Mouse (Mus musculus): Measurements from ENCODE around the gene Arhgef38. TPM values are rescaled to one million over a fixed set of nuclear protein-coding genes. Genes with fewer than 3 reads are reported as not detected.

The Arhgef38 gene
- polyA plus RNA-seq, 1 experiment from 2014 or later = 1.5 TPM

GRCm38 (mm10) chr3:133094305-133094704, 140.4 kb downstream of the Arhgef38 start:
- no peaks in the 10 kb centered on the region for H3K27me3 ChIP-seq (replicated peaks; ENCODE audit: control insufficient read depth, insufficient read depth, low read length)
- ATAC-seq (ENCODE audit: low read depth) (no peak), DNase-seq (ENCODE audit: low spot score) (no peak)
- H3K9me3 ChIP-seq (ENCODE audit: control insufficient read depth, low read length) = no peaks in the 10 kb centered on the region
- no peak overlapping the region for H3K4me3 ChIP-seq (ENCODE audit: low read depth, low read length)
- H3K9ac ChIP-seq (ENCODE audit: low read depth, low read length) = no peak overlapping the region
- peaks cover 11% of the 10 kb centered on the region; the same call in 1 of the 2 replicates for H3K4me1 ChIP-seq (ENCODE audit: control insufficient read depth, insufficient read depth, low read length)
- H3K36me3 ChIP-seq (ENCODE audit: control insufficient read depth, insufficient read depth, low read length) = peaks cover 26% of the 10 kb centered on the region
- H3K27ac ChIP-seq (replicated peaks; ENCODE audit: low read depth, low read length) = no peak overlapping the region
- H3K4me2 ChIP-seq (ENCODE audit: low read depth, low read length) = no peak overlapping the region
- WGBS = 67% methylated on average over 1 of the region's 1 CpGs

- H3K9ac ChIP-seq (ENCODE audit: low read depth, low read length) = peak overlapping the region; percentile 94
Observed at GRCm38 (mm10) chr3:133092936-133093335, 141.8 kb downstream of the Arhgef38 start.

DNA sequence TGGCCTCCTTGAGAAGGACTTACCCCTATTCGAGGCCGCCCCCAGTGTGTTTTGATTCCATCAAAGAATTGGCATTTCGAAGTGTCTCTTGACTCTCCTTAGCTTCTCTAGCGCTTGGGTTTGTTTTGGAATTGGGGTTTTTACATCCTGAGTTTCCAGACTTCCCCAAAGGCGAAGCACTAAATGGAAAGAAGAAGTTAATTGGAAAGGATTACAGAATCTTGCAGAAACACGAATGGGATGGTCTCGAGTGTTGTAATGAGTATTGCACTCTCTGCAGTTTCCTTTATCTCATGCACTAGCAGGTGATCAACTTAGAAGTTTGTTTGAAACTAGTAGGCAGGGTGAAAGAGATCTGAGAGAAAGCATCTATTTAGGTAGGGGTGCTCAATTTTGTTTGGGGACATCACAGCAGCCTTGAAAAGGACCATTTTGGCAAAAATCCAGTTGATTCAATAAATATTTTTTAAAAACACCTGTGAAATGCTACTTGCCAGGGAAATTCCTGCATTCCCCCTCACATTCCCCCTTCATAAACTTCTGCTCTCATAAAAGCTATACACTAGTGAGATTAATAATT, 142.4 kb downstream of the Arhgef38 start:
- H3K4me1 ChIP-seq (ENCODE audit: control insufficient read depth, insufficient read depth, low read length) = peaks cover 11% of the 10 kb centered on the region; the same call in 1 of the 2 replicates
- WGBS = under 1% methylated on average over 7 of the region's 7 CpGs
- peak overlapping the region; percentile 74 for H3K4me3 ChIP-seq (ENCODE audit: low read depth, low read length)
- H3K4me2 ChIP-seq (ENCODE audit: low read depth, low read length) = peak overlapping the region; percentile 77
- H3K9ac ChIP-seq (ENCODE audit: low read depth, low read length) = peak overlapping the region; percentile 94
- DNase-seq (ENCODE audit: low spot score) (no peak), ATAC-seq (ENCODE audit: low read depth) (no peak)
- H3K36me3 ChIP-seq (ENCODE audit: control insufficient read depth, insufficient read depth, low read length) = peaks cover 8% of the 10 kb centered on the region; the same call in 1 of the 2 replicates
- H3K9me3 ChIP-seq (ENCODE audit: control insufficient read depth, low read length) = no peaks in the 10 kb centered on the region
- H3K27me3 ChIP-seq (replicated peaks; ENCODE audit: control insufficient read depth, insufficient read depth, low read length) = no peaks in the 10 kb centered on the region
- peak overlapping the region; percentile 98 for H3K27ac ChIP-seq (replicated peaks; ENCODE audit: low read depth, low read length)

More at GRCm38 (mm10) chr3:133092936-133093335, 141.8 kb downstream of the Arhgef38 start:
- Histone ChIP-seq H3K4me2 (ENCODE audit: low read depth, low read length) (peak overlapping the region; percentile 77), H3K9me3 (ENCODE audit: control insufficient read depth, low read length) (no peaks in the 10 kb centered on the region), H3K4me1 (ENCODE audit: control insufficient read depth, insufficient read depth, low read length) (peaks cover 11% of the 10 kb centered on the region; the same call in 1 of the 2 replicates), H3K27ac (replicated peaks; ENCODE audit: low read depth, low read length) (no peak overlapping the region), H3K36me3 (ENCODE audit: control insufficient read depth, insufficient read depth, low read length) (peaks cover 13% of the 10 kb centered on the region; the same call in 1 of the 2 replicates), H3K4me3 (ENCODE audit: low read depth, low read length) (peak overlapping the region; percentile 74), H3K27me3 (replicated peaks; ENCODE audit: control insufficient read depth, insufficient read depth, low read length) (no peaks in the 10 kb centered on the region)
- no peak for DNase-seq (ENCODE audit: low spot score)
- ATAC-seq (ENCODE audit: low read depth) = no peak
- WGBS = 80% methylated on average over 1 of the region's 1 CpGs

GRCm38 (mm10) chr3:133091664-133092273, 143.0 kb downstream of the Arhgef38 start, which contains the start of the genes Ints12 and Gstcd:
Ints12 (plus strand) TSS chr3:133091840.
Gstcd (minus strand) TSS chr3:133092033.
- Histone ChIP-seq H3K4me3 (ENCODE audit: low read depth, low read length) (peak within 1 kb of the TSS; percentile 74), H3K4me1 (ENCODE audit: control insufficient read depth, insufficient read depth, low read length) (peaks cover 11% of the 10 kb centered on the region; the same call in 1 of the 2 replicates), H3K9ac (ENCODE audit: low read depth, low read length) (peak within 1 kb of the TSS; percentile 94), H3K36me3 (ENCODE audit: control insufficient read depth, insufficient read depth, low read length) (peaks cover 2% of the 10 kb centered on the region; the same call in 1 of the 2 replicates), H3K27ac (replicated peaks; ENCODE audit: low read depth, low read length) (peak within 1 kb of the TSS; percentile 98), H3K4me2 (ENCODE audit: low read depth, low read length) (peak within 1 kb of the TSS; percentile 77), H3K27me3 (replicated peaks; ENCODE audit: control insufficient read depth, insufficient read depth, low read length) (no peaks in the 10 kb centered on the region), H3K9me3 (ENCODE audit: control insufficient read depth, low read length) (no peaks in the 10 kb centered on the region)
- DNase-seq (ENCODE audit: low spot score) (peak; percentile 98), ATAC-seq (ENCODE audit: low read depth) (peak; percentile 98)
- 0% methylated on average over 39 of the region's 53 CpGs for WGBS

DNA sequence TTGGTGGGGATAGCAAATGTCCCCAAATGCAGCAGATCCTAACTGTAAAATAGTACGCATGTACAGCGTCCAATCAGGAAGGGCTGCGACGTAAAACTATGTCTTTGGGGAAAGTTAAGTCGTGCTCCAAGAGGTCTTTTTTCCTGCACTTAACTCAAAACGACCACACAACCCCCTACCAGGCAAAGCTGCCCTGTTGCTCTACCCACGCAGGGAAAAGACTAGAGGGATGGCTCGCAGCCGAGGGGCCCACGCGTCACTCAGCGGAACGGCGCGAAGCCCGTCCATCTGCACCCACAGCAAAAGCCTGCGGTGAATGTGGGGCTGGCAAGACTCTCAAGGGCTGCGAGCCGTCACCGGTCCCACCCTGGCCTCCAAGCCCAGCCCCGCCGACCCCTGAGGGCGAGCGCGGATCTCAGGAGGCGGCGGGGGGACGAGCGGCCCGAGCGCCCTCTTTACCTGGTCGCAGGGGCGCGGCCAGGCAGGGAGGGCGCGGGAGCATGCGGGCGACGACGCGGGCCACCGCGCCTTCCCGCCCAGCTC, 143.6 kb downstream of the Arhgef38 start:
- Histone ChIP-seq H3K27me3 (replicated peaks; ENCODE audit: control insufficient read depth, insufficient read depth, low read length) (no peaks in the 10 kb centered on the region), H3K36me3 (ENCODE audit: control insufficient read depth, insufficient read depth, low read length) (no peaks in the 10 kb centered on the region), H3K4me2 (ENCODE audit: low read depth, low read length) (peak overlapping the region; percentile 63), H3K9ac (ENCODE audit: low read depth, low read length) (peak overlapping the region; percentile 94), H3K9me3 (ENCODE audit: control insufficient read depth, low read length) (no peaks in the 10 kb centered on the region), H3K27ac (replicated peaks; ENCODE audit: low read depth, low read length) (peak overlapping the region; percentile 98), H3K4me3 (ENCODE audit: low read depth, low read length) (peak overlapping the region; percentile 74), H3K4me1 (ENCODE audit: control insufficient read depth, insufficient read depth, low read length) (peaks cover 11% of the 10 kb centered on the region; the same call in 1 of the 2 replicates)
- ATAC-seq (ENCODE audit: low read depth) = peak; percentile 81
- peak; percentile 62 for DNase-seq (ENCODE audit: low spot score)
- WGBS = under 1% methylated on average over 17 of the region's 44 CpGs

DNA sequence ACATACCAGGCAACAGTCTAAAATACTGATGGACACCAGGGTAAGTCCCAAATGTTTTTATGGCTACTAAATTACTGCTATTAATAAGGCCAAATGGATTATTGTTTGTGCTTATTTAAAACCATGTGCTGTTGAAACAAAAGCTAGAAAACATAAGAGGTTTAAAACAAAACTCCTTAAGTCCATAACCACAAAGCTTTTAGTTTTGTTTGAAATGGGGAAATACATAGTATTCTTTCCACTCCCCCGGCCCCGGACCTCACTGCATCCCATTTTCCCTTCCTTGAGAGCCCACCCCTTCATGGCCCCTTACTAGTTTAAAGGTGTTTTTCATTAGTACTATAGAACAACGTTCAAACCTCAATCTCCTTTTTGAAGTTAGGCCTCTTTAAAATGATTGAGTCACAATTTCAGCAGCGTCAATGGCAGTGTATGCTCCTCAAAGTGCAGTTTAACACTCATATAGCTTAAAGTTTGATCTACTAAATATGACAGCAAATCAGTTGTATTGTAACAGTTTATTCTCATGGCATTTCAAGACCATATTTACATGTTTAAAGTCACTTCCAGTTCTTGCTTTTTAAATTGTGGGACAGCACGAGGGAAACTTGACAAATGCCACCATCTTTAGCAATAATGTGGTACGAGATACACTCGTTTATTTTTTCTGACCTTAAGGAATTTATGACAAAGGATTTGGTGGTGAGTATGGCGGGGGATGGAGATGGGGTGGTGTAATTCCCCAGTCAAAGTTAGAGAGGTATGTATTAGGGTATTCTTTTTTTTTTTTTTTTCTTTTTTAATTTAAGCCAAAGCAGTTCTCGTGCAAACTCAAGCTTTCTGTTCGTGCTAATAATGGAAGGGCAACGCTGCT, 144.3 kb downstream of the Arhgef38 start:
- DNase-seq (ENCODE audit: low spot score) (no peak), ATAC-seq (ENCODE audit: low read depth) (no peak)
- Histone ChIP-seq H3K27ac (replicated peaks; ENCODE audit: low read depth, low read length) (peak overlapping the region; percentile 98), H3K4me1 (ENCODE audit: control insufficient read depth, insufficient read depth, low read length) (peaks cover 11% of the 10 kb centered on the region; the same call in 1 of the 2 replicates), H3K27me3 (replicated peaks; ENCODE audit: control insufficient read depth, insufficient read depth, low read length) (no peaks in the 10 kb centered on the region), H3K4me3 (ENCODE audit: low read depth, low read length) (peak overlapping the region; percentile 74), H3K9ac (ENCODE audit: low read depth, low read length) (peak overlapping the region; percentile 94), H3K9me3 (ENCODE audit: control insufficient read depth, low read length) (no peaks in the 10 kb centered on the region), H3K4me2 (ENCODE audit: low read depth, low read length) (peak overlapping the region; percentile 63), H3K36me3 (ENCODE audit: control insufficient read depth, insufficient read depth, low read length) (no peaks in the 10 kb centered on the region)
- WGBS = 4% methylated on average over 11 of the region's 11 CpGs

GRCm38 (mm10) chr3:133085858-133086257, 148.9 kb downstream of the Arhgef38 start:
- WGBS = 53% methylated on average over 3 of the region's 3 CpGs
- Histone ChIP-seq H3K9ac (ENCODE audit: low read depth, low read length) (no peak overlapping the region), H3K4me2 (ENCODE audit: low read depth, low read length) (no peak overlapping the region), H3K36me3 (ENCODE audit: control insufficient read depth, insufficient read depth, low read length) (peaks cover 25% of the 10 kb centered on the region), H3K27ac (replicated peaks; ENCODE audit: low read depth, low read length) (no peak overlapping the region), H3K4me3 (ENCODE audit: low read depth, low read length) (no peak overlapping the region), H3K9me3 (ENCODE audit: control insufficient read depth, low read length) (no peaks in the 10 kb centered on the region), H3K27me3 (replicated peaks; ENCODE audit: control insufficient read depth, insufficient read depth, low read length) (no peaks in the 10 kb centered on the region), H3K4me1 (ENCODE audit: control insufficient read depth, insufficient read depth, low read length) (no peaks in the 10 kb centered on the region)
- peak; percentile 70 for DNase-seq (ENCODE audit: low spot score)
- peak; percentile 79 for ATAC-seq (ENCODE audit: low read depth)

- no peak for ATAC-seq (ENCODE audit: low read depth)
- no peaks in the 10 kb centered on the region for H3K27me3 ChIP-seq (replicated peaks; ENCODE audit: control insufficient read depth, insufficient read depth, low read length)
- H3K9me3 ChIP-seq (ENCODE audit: control insufficient read depth, low read length) = no peaks in the 10 kb centered on the region
- no peak overlapping the region for H3K27ac ChIP-seq (replicated peaks; ENCODE audit: low read depth, low read length)
- H3K4me1 ChIP-seq (ENCODE audit: control insufficient read depth, insufficient read depth, low read length) = no peaks in the 10 kb centered on the region
- H3K9ac ChIP-seq (ENCODE audit: low read depth, low read length) = no peak overlapping the region
- H3K4me3 ChIP-seq (ENCODE audit: low read depth, low read length) = no peak overlapping the region
- H3K4me2 ChIP-seq (ENCODE audit: low read depth, low read length) = no peak overlapping the region
- WGBS = 91% methylated on average over 5 of the region's 5 CpGs
- DNase-seq (ENCODE audit: low spot score) = no peak
- H3K36me3 ChIP-seq (ENCODE audit: control insufficient read depth, insufficient read depth, low read length) = peaks cover 36% of the 10 kb centered on the region
Observed at GRCm38 (mm10) chr3:133082736-133083135, 152.0 kb downstream of the Arhgef38 start.
